Mouse (Mus musculus) gastrocnemius, postnatal 25 days (tissue): ENCODE results near the gene Tpsg1. TPM values are rescaled to one million over a fixed set of nuclear protein-coding genes. Genes with fewer than 3 reads are reported as not detected.

Source experiments
- DNase-seq: peaks from one replicate; pipeline ENCODE4 v3.0.0; 2022
- total RNA-seq, 2 experiments: library from RNA; stranded (reverse); gene quantifications; 1 replicate in 1 of 2; 2 replicates in 1 of 2; pipeline ENCODE4 v1.2.3; 2021

The Tpsg1 gene
- total RNA-seq, 2 experiments from 2014 or later: not detected

- no peak for DNase-seq
Measured at GRCm38 (mm10) chr17:25408302-25408999, 39.4 kb downstream of the Tpsg1 start.

- no peak for DNase-seq
Measured at GRCm38 (mm10) chr17:25409621-25410020, 40.5 kb downstream of the Tpsg1 start.

GRCm38 (mm10) chr17:25410180-25410579, 41.1 kb downstream of the Tpsg1 start:
- no peak for DNase-seq

- DNase-seq: no peak
Measured at GRCm38 (mm10) chr17:25410786-25411185, 41.7 kb downstream of the Tpsg1 start.

GRCm38 (mm10) chr17:25411251-25411650, 42.2 kb downstream of the Tpsg1 start:
- DNase-seq: no peak

DNA sequence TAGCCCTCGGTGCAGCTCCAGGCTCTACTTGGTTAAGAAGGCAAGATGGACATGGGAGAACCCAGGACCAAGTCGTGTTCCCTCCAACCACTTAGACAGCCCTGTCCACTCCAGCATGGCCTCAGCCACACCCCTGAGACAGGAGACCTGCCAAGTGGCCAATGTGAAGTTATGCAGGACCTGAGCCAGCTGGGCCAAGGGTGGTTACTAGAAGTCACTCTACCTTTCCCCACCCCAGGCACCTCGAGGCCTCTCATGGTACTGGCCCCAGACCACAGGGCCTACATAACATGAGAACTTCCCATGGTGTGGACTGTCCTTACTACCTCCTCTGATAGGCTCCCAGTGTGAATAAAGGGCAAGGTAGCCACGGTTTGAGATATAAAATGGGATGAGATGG, 45.1 kb downstream of the Tpsg1 start:
- no peak for DNase-seq

GRCm38 (mm10) chr17:25414917-25415316, 45.8 kb downstream of the Tpsg1 start:
- DNase-seq: no peak

GRCm38 (mm10) chr17:25415421-25415913, 46.4 kb downstream of the Tpsg1 start:
- DNase-seq: no peak

- DNase-seq: no peak
Measured at GRCm38 (mm10) chr17:25416219-25416618, 47.1 kb downstream of the Tpsg1 start.

DNA sequence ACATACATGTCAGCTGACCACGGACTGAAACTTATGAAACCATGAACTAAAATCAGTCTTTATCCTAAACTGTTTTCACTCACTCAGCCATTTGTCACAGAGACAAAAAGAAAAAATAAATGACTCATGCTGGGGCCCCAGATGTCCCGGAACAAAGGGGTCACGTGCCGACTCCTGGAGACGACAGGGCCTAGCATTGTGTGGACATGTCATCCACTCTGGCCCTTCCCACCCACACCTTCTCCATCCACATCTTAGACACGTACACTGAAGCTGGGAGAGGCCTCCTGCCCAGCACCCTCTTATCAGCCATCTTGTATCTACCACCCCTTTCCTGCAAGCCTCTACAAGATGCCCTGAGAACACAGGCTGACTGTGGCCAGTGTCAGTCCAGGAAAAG, 48.9 kb downstream of the Tpsg1 start:
- no peak for DNase-seq

DNA sequence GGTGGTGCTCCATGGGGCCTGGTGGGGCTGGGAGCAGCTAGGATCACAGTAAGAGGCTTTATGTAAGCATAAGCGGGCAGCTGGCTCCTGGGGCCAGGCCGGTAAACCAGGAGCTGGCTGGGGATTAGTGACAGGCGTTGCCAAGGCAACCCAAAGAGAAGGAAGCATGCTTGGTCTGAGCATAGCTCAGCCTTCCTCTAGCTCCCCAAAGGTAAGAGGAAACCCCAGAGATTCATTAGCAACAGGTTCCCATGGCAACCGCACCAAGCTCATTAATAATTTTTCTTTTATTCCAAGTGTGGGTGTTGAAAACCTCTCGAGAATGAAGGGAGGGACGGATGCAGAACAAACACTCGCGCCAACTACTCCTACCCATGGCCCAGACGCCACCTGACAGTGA, 49.9 kb downstream of the Tpsg1 start:
- no peak for DNase-seq

- DNase-seq: no peak
Measured at GRCm38 (mm10) chr17:25420998-25421397, 51.9 kb downstream of the Tpsg1 start.

Other genes starting within 250 kb of the Tpsg1 start
- gene Ptx4, start 248.5 kb upstream of the Tpsg1 start, total RNA-seq: 1 to 10 TPM; 4.4 to 6.6 TPM
- gene Clcn7, start 235.9 kb upstream of the Tpsg1 start, total RNA-seq: 10 to 100 TPM; 11.7 to 13.1 TPM
- gene Ccdc154, start 206.8 kb upstream of the Tpsg1 start, total RNA-seq: not detected
- gene Gm38655, start 193.8 kb upstream of the Tpsg1 start, total RNA-seq: not detected
- gene BC003965, start 184.7 kb upstream of the Tpsg1 start, total RNA-seq: 10 to 100 TPM; 12.5 to 14.3 TPM
- gene Unkl, start 180.9 kb upstream of the Tpsg1 start, total RNA-seq: 1 to 10 TPM; 4.4 to 4.5 TPM
- gene Gnptg, start 129.1 kb upstream of the Tpsg1 start, total RNA-seq: 10 to 100 TPM; 12.9 to 15.9 TPM
- gene Tsr3, start 129.1 kb upstream of the Tpsg1 start, total RNA-seq: 10 to 100 TPM; 17.2 to 18.1 TPM
- gene Baiap3, start 112.9 kb upstream of the Tpsg1 start, total RNA-seq: not detected
- gene Ube2i, start 94.7 kb upstream of the Tpsg1 start, total RNA-seq: 10 to 100 TPM; 59.1 to 62.2 TPM
- gene Prss34, start 70.9 kb upstream of the Tpsg1 start, total RNA-seq: 1 to 10 TPM in 1 of 2 experiments, under 1 TPM in 1; 0.59 to 1.2 TPM
- gene Prss28, start 60.6 kb upstream of the Tpsg1 start, total RNA-seq: not detected
- not detected for gene Prss29, start 50.6 kb upstream of the Tpsg1 start, total RNA-seq
- gene Tpsab1, start 23.7 kb upstream of the Tpsg1 start, total RNA-seq: 1 to 10 TPM; 1.3 to 3.1 TPM
- 1 to 10 TPM; 3.4 to 7.6 TPM for gene Tpsb2, start 3.0 kb upstream of the Tpsg1 start, total RNA-seq
- 1 to 10 TPM; 1.5 to 1.6 TPM for gene Cacna1h, start 64.5 kb downstream of the Tpsg1 start, total RNA-seq
- gene Tekt4, start 85.3 kb downstream of the Tpsg1 start, total RNA-seq: not detected
- not detected for gene Sstr5, start 128.0 kb downstream of the Tpsg1 start, total RNA-seq
- 1 to 10 TPM; 1.4 to 2.3 TPM for gene Sox8, start 201.4 kb downstream of the Tpsg1 start, total RNA-seq
- gene Lmf1, start 209.8 kb downstream of the Tpsg1 start, total RNA-seq: 10 to 100 TPM; 11.6 to 16.6 TPM